Mouse (Mus musculus): ENCODE results near the gene Garem2. TPM values are rescaled to one million over a fixed set of nuclear protein-coding genes. Genes with fewer than 3 reads are reported as not detected.

The Garem2 gene
- polyA plus RNA-seq (2021; fragmentation: Nextera tagmentation), result 1.8 and 3.1 TPM in 2 replicates
- long read RNA-seq, experiment 1, partial matches to known transcripts, result 2 of 7 reads
- long read RNA-seq, experiment 1, other reads (novel, unspliced or antisense), result 2 of 7 reads
- long read RNA-seq, experiment 2, transcript Garem2-201 (6 exons, 3,865 nt), result major isoform, 22 of 37 reads
- long read RNA-seq, experiment 2, partial matches to known transcripts, result 13 of 37 reads
- long read RNA-seq, experiment 2, other reads (novel, unspliced or antisense), result 2 of 37 reads

GRCm38 (mm10) chr5:30104841-30105667 is at the start of gene Garem2:
Gene Garem2 (plus strand): TSS chr5:30105161.

GRCm38 (mm10) chr5:30072825-30073821 is 31.8 kb upstream of the Garem2 start, which contains the start of gene Tyms:
Gene Tyms (minus strand): TSS chr5:30073617.

GRCm38 (mm10) chr5:30105668-30106300 is 823 bp downstream of the Garem2 start, which contains the start of gene 3110082J24Rik:
Gene 3110082J24Rik (minus strand): TSS chr5:30106086.

GRCm38 (mm10) chr5:30154474-30155394 is 49.8 kb downstream of the Garem2 start, which contains the start of the genes Hadha and Hadhb:
Gene Hadha (minus strand): TSS chr5:30155162.
Gene Hadhb (plus strand): TSS chr5:30155248.

Other genes starting within 250 kb of the Garem2 start
- not detected in 2 replicates for gene Il6, start 92.0 kb upstream of the Garem2 start, polyA plus RNA-seq (2021; fragmentation: Nextera tagmentation)
- 5.2 and 6.1 TPM in 2 replicates for gene Tyms, start 31.5 kb upstream of the Garem2 start, polyA plus RNA-seq (2021; fragmentation: Nextera tagmentation)
- 2.1 and 2.3 TPM in 2 replicates for gene 3110082J24Rik, start 925 bp downstream of the Garem2 start, polyA plus RNA-seq (2021; fragmentation: Nextera tagmentation)
- gene Hadha, start 50.0 kb downstream of the Garem2 start, polyA plus RNA-seq (2021; fragmentation: Nextera tagmentation), result 45.4 and 58.5 TPM in 2 replicates
- gene Hadhb, start 50.1 kb downstream of the Garem2 start, polyA plus RNA-seq (2021; fragmentation: Nextera tagmentation), result 118 and 146 TPM in 2 replicates
- not detected in 2 replicates for gene Adgrf3, start 100.6 kb downstream of the Garem2 start, polyA plus RNA-seq (2021; fragmentation: Nextera tagmentation)
- 15.1 and 18.5 TPM in 2 replicates for gene Selenoi, start 127.4 kb downstream of the Garem2 start, polyA plus RNA-seq (2021; fragmentation: Nextera tagmentation)
- gene Drc1, start 176.2 kb downstream of the Garem2 start, polyA plus RNA-seq (2021; fragmentation: Nextera tagmentation), result 6.5 and 7.4 TPM in 2 replicates

Data from layer of hippocampus, adult 6 months (tissue).